Mouse (Mus musculus) forebrain, postnatal 0 days (tissue): ENCODE results near the gene Bfar. TPM values are rescaled to one million over a fixed set of nuclear protein-coding genes. Genes with fewer than 3 reads are reported as not detected.
A peak's percentile ranks its signal among the peaks of the same experiment; 100 is the strongest.
"Not testable (repeated sequence)": the region's sequence is repeated elsewhere in the genome, so short reads cannot be mapped to it uniquely, and the experiment has no call there.

ENCODE experiments used
- ATAC-seq: fragments of 200-750 bp; cut with Nextera tagmentation; 2 replicates; pipeline ENCODE4 v1.8.0; 2017; ENCODE audit warnings: mild to moderate bottlenecking, moderate library complexity
- DNase-seq: peaks from one replicate; pipeline ENCODE4 v3.0.0-alpha.2; 2015
- H3K27ac ChIP-seq: fragments of 300-500 bp; sonication (generic); 2 replicates; pipeline ENCODE4 v1.5.1; 2014; ENCODE audit warnings: low read depth, mild to moderate bottlenecking, antibody characterized with exemption, low read length, moderate library complexity, mixed read lengths
- H3K27me3 ChIP-seq: fragments of 300-500 bp; sonication (generic); 2 replicates; pipeline ENCODE4 v1.6.1; 2014; ENCODE audit warnings: mild to moderate bottlenecking, low read length, mixed read lengths; ENCODE audit not compliant: insufficient read depth
- H3K36me3 ChIP-seq: fragments of 300-500 bp; sonication (generic); 2 replicates; pipeline ENCODE4 v1.6.1; 2014; ENCODE audit warnings: mild to moderate bottlenecking, moderate library complexity; ENCODE audit not compliant: insufficient read depth
- H3K4me1 ChIP-seq: fragments of 300-500 bp; sonication (generic); 2 replicates; pipeline ENCODE4 v1.6.1; 2014; ENCODE audit warnings: antibody characterized with exemption; ENCODE audit not compliant: insufficient read depth
- H3K4me2 ChIP-seq: fragments of 300-500 bp; sonication (generic); 2 replicates; pipeline ENCODE4 v1.6.1; 2014; ENCODE audit warnings: low read depth, mild to moderate bottlenecking, moderate library complexity
- H3K4me3 ChIP-seq: fragments of 300-500 bp; sonication (generic); 2 replicates; pipeline ENCODE4 v1.5.1; 2014; ENCODE audit warnings: low read depth, low read length, mixed read lengths
- H3K9ac ChIP-seq: fragments of 300-500 bp; sonication (generic); 2 replicates; pipeline ENCODE4 v1.6.1; 2014; ENCODE audit warnings: mild to moderate bottlenecking
- H3K9me3 ChIP-seq: fragments of 300-500 bp; sonication (generic); 2 replicates; pipeline ENCODE4 v1.6.1; 2016; ENCODE audit warnings: low read length
- CTCF ChIP-seq: sonication (generic); IDR thresholded peaks from 2 replicates; pipeline ENCODE4 v1.5.1; 2016; ENCODE audit warnings: antibody characterized with exemption, control low read depth, low read depth
- WGBS: fragments of 180-500 bp; shearing (Covaris S2); extraction: QIAGEN DNeasy Blood & Tissue Kit; methylation state at CpG from one replicate; pipeline ENCODE4 v1.1.7; 2014; 5-methylcytosine and 5-hydroxymethylcytosine counted together
- polyA plus RNA-seq: library from polyadenylated mRNA; unstranded; fragments of >200 nt; fragmentation: Nextera tagmentation; extraction: Ambion mirVana; gene quantifications from 2 replicates; pipeline ENCODE4 v1.2.1, GENCODE M21; 2015
- total RNA-seq: library from RNA; depleted of rRNA; stranded (reverse); fragments of >200 nt; gene quantifications from 2 replicates; pipeline ENCODE4 v1.2.3, GENCODE M21; 2014

Gene Bfar
- total and polyA plus RNA-seq, 2 experiments from 2014 or later, result 33.0 to 39.8 TPM

DNA sequence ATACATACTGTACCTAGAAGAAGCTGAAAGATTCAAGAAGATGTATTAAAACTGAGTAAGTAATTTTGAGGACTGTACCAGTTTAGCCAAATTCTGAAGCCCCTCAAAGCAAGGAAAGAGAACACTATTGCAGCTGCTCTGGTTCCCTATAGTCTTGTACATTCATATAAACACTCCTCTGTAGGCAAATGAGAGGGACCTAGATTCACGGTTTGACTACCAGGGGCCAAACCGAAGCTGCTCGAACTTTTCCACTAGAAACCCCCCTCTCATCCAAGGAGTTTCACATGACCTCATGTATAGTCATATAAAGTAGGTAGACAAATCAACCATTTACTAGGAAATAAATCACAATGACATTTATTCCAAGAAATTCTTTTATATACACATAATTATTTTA is 12.8 kb upstream of the Bfar start:
- H3K9ac ChIP-seq, result no peak overlapping the region
- WGBS, result 87% methylated on average over 3 of the region's 3 CpGs
- H3K4me1 ChIP-seq, result no peaks in the 10 kb centered on the region
- no peak overlapping the region for H3K4me2 ChIP-seq
- no peak for TF ChIP-seq CTCF
- no peaks in the 10 kb centered on the region for H3K9me3 ChIP-seq
- H3K36me3 ChIP-seq, result peaks cover 43% of the 10 kb centered on the region
- no peak for DNase-seq
- no peak overlapping the region for H3K4me3 ChIP-seq
- no peak overlapping the region for H3K27ac ChIP-seq
- ATAC-seq, result no peak
- no peaks in the 10 kb centered on the region for H3K27me3 ChIP-seq

DNA sequence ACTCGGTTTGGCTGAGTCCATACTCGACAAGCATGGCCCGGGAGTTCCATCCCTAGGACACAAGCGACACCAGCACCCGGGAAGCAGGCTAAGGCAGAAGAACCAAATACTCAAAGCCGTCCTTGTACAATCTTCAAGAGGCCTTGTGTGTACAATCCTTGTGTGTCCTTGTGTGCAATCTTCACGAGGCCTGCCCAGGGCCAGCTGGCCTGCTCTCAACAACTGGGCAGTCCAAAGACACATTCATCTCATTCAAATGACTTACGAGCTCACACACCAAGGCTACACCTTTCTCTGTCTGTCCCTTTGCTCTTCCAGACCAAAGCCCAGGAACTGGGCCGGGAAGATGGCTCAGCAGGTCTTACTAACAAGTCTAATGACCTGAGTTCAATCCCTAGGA is 10.9 kb upstream of the Bfar start:
- Histone ChIP-seq H3K4me1 (no peaks in the 10 kb centered on the region), H3K9me3 (no peaks in the 10 kb centered on the region), H3K4me3 (no peak overlapping the region), H3K36me3 (peaks cover 45% of the 10 kb centered on the region), H3K27ac (no peak overlapping the region), H3K9ac (no peak overlapping the region), H3K4me2 (no peak overlapping the region), H3K27me3 (no peaks in the 10 kb centered on the region)
- DNase-seq (no peak), ATAC-seq (no peak)
- 94% methylated on average over 9 of the region's 9 CpGs for WGBS
- no peak for TF ChIP-seq CTCF

DNA sequence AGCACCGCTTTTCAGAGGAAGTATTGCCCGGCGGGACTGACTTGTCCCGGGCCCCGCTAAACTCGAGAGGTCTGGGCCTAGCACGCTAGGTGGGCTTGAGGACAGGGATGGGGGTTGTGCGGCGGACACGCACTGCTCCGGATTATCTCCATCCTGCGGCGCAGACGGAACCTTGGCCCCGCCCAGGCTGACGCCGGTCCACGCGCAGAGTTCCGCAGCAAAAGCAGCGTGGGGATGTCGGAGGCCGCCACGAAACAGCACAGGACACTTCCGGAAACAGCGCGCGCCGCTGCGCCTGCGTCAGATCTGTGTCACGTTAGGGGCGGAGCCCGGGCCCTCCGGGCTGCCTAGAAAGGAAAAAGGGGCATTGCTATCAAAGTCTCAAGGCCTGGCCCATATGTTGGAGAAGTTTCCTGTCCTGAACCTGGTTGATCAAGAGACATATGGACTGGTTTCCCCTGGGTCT is 3.7 kb upstream of the Bfar start, which contains the start of gene Parn:
TSS of gene Parn (minus strand) at position 293 of the 466 bp plus-strand sequence.
- Histone ChIP-seq H3K36me3 (peaks cover 13% of the 10 kb centered on the region; the same call in 1 of the 2 replicates), H3K4me1 (0 out of 2 replicates have a peak, but pooled peaks cover 6% of the 10 kb centered on the region), H3K27me3 (no peaks in the 10 kb centered on the region), H3K9me3 (no peaks in the 10 kb centered on the region), H3K9ac (peak within 1 kb of the TSS; percentile 77), H3K4me3 (peak within 1 kb of the TSS; percentile 66), H3K27ac (peak within 1 kb of the TSS; percentile 60), H3K4me2 (peak within 1 kb of the TSS; percentile 88)
- peak; percentile 94 for DNase-seq
- WGBS, result under 1% methylated on average over 35 of the region's 35 CpGs
- TF ChIP-seq CTCF, result no peak
- peak; percentile 91 for ATAC-seq

DNA sequence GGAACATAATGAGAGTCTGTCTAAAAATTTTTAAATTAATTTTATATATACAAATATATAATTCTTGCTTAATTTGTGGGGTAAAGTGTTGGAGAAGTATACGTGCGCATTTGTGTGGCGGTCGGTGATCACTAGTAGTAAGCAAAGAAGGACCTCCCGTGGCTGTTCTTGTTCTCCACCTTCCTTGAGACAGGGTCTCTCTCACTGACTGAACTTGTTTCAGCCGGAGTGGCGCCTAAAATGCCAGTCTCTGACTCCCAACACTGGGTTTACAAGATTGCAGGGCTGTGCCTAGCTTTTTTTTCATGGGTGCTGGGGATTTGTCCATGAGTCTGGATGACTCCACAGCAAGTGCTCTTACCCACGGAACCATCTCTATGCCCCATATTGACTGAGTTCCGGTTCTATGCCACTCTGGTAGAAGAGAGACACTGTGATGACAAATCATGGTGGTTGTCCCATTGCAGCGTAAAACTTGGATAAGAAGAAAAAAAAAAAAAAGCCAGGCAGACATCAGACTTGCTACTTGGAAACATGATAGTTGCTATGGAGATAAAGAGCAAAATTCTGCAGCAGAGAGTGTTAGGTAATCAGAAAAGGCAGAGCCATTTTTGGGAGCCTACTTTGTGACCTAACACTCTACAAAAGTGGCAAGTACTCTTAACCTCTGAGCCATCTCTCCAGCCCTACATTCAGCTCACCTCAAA is 3.1 kb upstream of the Bfar start:
- Histone ChIP-seq H3K27me3 (no peaks in the 10 kb centered on the region), H3K4me3 (peak overlapping the region; percentile 66), H3K36me3 (peaks cover 9% of the 10 kb centered on the region; the same call in 1 of the 2 replicates), H3K4me2 (peak overlapping the region; percentile 88), H3K27ac (peak overlapping the region; percentile 60), H3K9ac (no peak overlapping the region), H3K4me1 (0 out of 2 replicates have a peak, but pooled peaks cover 8% of the 10 kb centered on the region), H3K9me3 (no peaks in the 10 kb centered on the region)
- TF ChIP-seq CTCF, result no peak
- ATAC-seq (no peak), DNase-seq (no peak)
- 79% methylated on average over 10 of the region's 10 CpGs for WGBS

DNA sequence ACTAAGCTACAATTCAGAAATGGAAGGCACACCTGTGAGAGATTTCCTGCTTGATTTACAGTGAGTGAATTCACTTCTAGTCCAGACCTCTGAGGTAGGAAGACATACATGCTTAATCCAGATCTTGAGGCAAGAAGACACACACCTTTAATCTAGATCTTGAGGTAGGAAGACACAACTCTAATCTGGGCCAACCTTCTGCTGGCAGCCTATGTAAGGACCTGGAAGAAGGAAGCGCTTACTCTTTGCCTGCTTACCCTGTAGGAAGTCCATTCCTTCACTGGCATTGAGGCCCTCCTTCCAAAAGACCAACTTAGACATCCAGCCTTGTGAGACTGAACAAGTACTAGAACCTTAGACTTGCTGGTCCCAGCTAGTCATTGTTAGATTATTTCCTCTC is 2.4 kb upstream of the Bfar start:
- no peak for ATAC-seq
- Histone ChIP-seq H3K36me3 (peaks cover 8% of the 10 kb centered on the region; the same call in 1 of the 2 replicates), H3K4me2 (no peak overlapping the region), H3K9me3 (no peaks in the 10 kb centered on the region), H3K9ac (no peak overlapping the region), H3K27me3 (no peaks in the 10 kb centered on the region), H3K27ac (no peak overlapping the region), H3K4me3 (no peak overlapping the region), H3K4me1 (0 out of 2 replicates have a peak, but pooled peaks cover 8% of the 10 kb centered on the region)
- no peak for DNase-seq
- 94% methylated on average over 1 of the region's 1 CpGs for WGBS
- no peak for TF ChIP-seq CTCF

DNA sequence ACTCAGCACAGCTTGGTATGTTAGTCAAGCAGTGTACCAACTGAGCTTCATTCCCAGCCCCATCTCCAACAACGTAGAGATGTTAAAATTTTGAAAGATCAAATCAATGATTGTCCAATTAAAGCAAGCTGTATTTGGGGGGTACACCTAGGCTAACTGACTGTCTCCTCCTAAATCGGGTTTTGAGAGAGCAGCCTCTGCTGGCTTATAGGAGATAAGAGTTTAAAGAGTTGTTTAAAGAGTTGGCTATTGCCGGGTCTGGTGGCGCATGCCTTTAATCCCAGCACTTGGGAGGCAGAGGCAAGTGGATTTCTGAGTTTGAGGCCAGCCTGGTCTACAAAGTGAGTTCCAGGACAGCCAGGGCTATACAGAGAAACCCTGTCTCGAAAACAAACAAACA is 762 bp upstream of the Bfar start:
- 75% methylated on average over 5 of the region's 5 CpGs for WGBS
- H3K4me3 ChIP-seq, result peak overlapping the region; percentile 82; the same call in 1 of the 2 replicates
- H3K4me1 ChIP-seq, H3K36me3 ChIP-seq, ATAC-seq, H3K9ac ChIP-seq, H3K27me3 ChIP-seq, H3K9me3 ChIP-seq, DNase-seq, H3K27ac ChIP-seq: not testable (repeated sequence)
- H3K4me2 ChIP-seq, result peak overlapping the region; percentile 74; the same call in 1 of the 2 replicates

DNA sequence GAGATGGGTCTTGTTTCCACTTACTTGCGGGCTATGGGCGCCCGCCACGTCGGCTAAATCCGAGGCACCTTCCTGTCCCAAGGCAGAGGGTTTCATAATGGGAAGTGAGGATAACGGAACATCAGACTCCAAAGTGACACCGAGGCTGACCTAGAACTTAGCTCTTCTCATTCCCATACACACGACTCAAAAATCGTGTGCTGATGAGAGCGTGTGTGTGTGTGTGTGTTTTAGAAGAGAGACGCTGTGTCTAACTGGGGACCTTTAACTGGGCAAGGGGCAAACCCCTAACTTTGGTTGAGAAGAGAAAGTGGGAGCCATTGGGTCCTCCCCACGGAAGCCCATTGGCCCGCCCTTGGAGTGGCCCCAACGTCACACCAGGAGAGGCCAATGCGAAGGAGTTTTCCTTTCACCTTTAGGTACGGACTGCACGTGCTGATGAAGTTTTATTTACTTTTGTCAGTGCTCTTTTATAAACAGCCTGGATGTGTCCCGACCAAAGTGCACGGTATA is 784 bp downstream of the Bfar start:
- H3K9ac ChIP-seq, result peak overlapping the region; percentile 91
- 0 out of 2 replicates have a peak, but pooled peaks cover 8% of the 10 kb centered on the region for H3K4me1 ChIP-seq
- TF ChIP-seq CTCF, result no peak
- H3K4me3 ChIP-seq, result peak overlapping the region; percentile 82
- H3K36me3 ChIP-seq, result peaks cover 9% of the 10 kb centered on the region; the same call in 1 of the 2 replicates
- DNase-seq (peak; percentile 56), ATAC-seq (peak; percentile 25)
- peak overlapping the region; percentile 83 for H3K27ac ChIP-seq
- peak overlapping the region; percentile 74 for H3K4me2 ChIP-seq
- H3K27me3 ChIP-seq, result no peaks in the 10 kb centered on the region
- no peaks in the 10 kb centered on the region for H3K9me3 ChIP-seq
- under 1% methylated on average over 20 of the region's 20 CpGs for WGBS
